Mouse (Mus musculus) erythroblast, embryonic 14.5 days (primary cell): ENCODE results near the gene Adamts16. TPM values are rescaled to one million over a fixed set of nuclear protein-coding genes. Genes with fewer than 3 reads are reported as not detected.

Source experiments
- H3K27me3 ChIP-seq: 2 replicates; pipeline ENCODE4 v1.6.1; 2012; ENCODE audit warnings: inconsistent platforms; ENCODE audit not compliant: control insufficient read depth
- H3K36me3 ChIP-seq: 2 replicates; pipeline ENCODE4 v1.6.1; 2012; ENCODE audit warnings: mild to moderate bottlenecking, inconsistent platforms; ENCODE audit not compliant: control insufficient read depth
- H3K4me1 ChIP-seq: 2 replicates; pipeline ENCODE4 v1.6.1; 2012; ENCODE audit warnings: inconsistent platforms; ENCODE audit not compliant: control insufficient read depth
- H3K4me3 ChIP-seq: replicated peaks from 2 replicates; pipeline ENCODE3; 2012; ENCODE audit warnings: moderate library complexity, mild to moderate bottlenecking, inconsistent platforms
- H3K9me3 ChIP-seq: 2 replicates; pipeline ENCODE4 v1.6.1; 2012; ENCODE audit warnings: low read length, inconsistent platforms, mixed read lengths; ENCODE audit not compliant: control insufficient read depth
- GATA1 ChIP-seq: IDR thresholded peaks from 2 replicates; pipeline ENCODE4 v1.6.1; 2012; ENCODE audit warnings: low read length, inconsistent platforms, mixed read lengths
- TAL1 ChIP-seq: IDR thresholded peaks from 3 replicates; pipeline ENCODE4 v1.6.1; 2012; ENCODE audit warnings: low read length, inconsistent platforms, mixed read lengths
- polyA plus RNA-seq: library from polyadenylated mRNA; stranded (reverse); fragments of >175 nt; gene quantifications from 2 replicates; pipeline ENCODE4 v1.2.3, GENCODE M21; 2012

Adamts16 gene
- polyA plus RNA-seq, 1 experiment = not detected

- Histone ChIP-seq H3K27me3 (no peaks in the 10 kb centered on the region), H3K4me3 (no peak overlapping the region), H3K4me1 (no peaks in the 10 kb centered on the region), H3K9me3 (peaks cover 2% of the 10 kb centered on the region; the same call in 1 of the 2 replicates), H3K36me3 (no peaks in the 10 kb centered on the region)
- TF ChIP-seq GATA1 (no peak), TAL1 (no peak)
Measured at GRCm38 (mm10) chr13:70802849-70803248, 38.8 kb downstream of the Adamts16 start.

DNA sequence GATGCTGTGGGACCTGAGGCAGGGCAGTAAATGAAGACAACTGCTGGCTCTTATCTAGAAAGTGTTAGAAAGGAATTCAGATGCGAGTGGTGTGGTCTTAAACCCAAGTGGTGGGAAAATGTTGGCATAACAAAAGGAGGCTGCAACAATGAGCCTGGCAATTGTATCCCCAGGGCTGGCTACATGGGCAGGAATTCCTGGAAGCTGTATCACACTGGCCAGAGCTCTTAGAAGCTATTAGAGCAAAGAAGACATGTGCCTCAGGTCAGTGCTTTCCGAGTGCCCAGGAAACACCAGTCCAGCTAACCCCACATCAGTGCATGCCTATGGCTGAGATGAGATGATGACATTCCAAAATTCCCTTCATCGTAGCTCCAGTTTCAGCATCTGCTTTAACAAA, 42.3 kb downstream of the Adamts16 start:
- Histone ChIP-seq H3K4me3 (no peak overlapping the region), H3K4me1 (no peaks in the 10 kb centered on the region), H3K9me3 (peaks cover 5% of the 10 kb centered on the region; the same call in 1 of the 2 replicates), H3K36me3 (no peaks in the 10 kb centered on the region), H3K27me3 (no peaks in the 10 kb centered on the region)
- no peak for TF ChIP-seq GATA1
- TF ChIP-seq TAL1 = no peak

DNA sequence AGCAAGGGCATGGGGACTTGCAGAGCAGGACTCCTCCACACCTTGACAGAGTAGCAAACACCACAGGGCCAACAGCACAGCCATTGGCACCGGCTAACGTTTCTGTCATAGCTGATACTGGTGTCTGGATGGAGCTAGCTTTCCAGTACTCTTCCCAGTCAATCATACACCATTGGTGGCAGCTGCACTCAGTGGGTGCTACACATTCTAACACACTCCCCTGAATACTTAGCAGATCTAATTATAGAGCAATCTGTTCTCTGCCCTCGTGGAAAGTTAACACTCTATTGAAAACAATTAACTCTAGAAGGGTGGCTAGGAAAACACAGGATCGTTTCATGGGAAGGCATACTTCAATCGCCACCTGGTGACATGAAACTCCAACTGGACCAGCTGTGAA, 43.2 kb downstream of the Adamts16 start:
- no peaks in the 10 kb centered on the region for H3K36me3 ChIP-seq
- no peaks in the 10 kb centered on the region for H3K27me3 ChIP-seq
- no peaks in the 10 kb centered on the region for H3K4me1 ChIP-seq
- H3K4me3 ChIP-seq = no peak overlapping the region
- TF ChIP-seq GATA1 (no peak), TAL1 (no peak)
- peaks cover 5% of the 10 kb centered on the region; the same call in 1 of the 2 replicates for H3K9me3 ChIP-seq

- Histone ChIP-seq H3K4me1 (no peaks in the 10 kb centered on the region), H3K4me3 (no peak overlapping the region), H3K27me3 (no peaks in the 10 kb centered on the region), H3K9me3 (0 out of 2 replicates have a peak, but pooled peaks cover 2% of the 10 kb centered on the region), H3K36me3 (no peaks in the 10 kb centered on the region)
- no peak for TF ChIP-seq TAL1
- no peak for TF ChIP-seq GATA1
Measured at GRCm38 (mm10) chr13:70794074-70794572, 47.5 kb downstream of the Adamts16 start.

GRCm38 (mm10) chr13:70793660-70794059, 48.0 kb downstream of the Adamts16 start:
- 0 out of 2 replicates have a peak, but pooled peaks cover 2% of the 10 kb centered on the region for H3K9me3 ChIP-seq
- H3K4me1 ChIP-seq = no peaks in the 10 kb centered on the region
- H3K4me3 ChIP-seq = no peak overlapping the region
- H3K27me3 ChIP-seq = no peaks in the 10 kb centered on the region
- TF ChIP-seq GATA1 (no peak), TAL1 (no peak)
- no peaks in the 10 kb centered on the region for H3K36me3 ChIP-seq

DNA sequence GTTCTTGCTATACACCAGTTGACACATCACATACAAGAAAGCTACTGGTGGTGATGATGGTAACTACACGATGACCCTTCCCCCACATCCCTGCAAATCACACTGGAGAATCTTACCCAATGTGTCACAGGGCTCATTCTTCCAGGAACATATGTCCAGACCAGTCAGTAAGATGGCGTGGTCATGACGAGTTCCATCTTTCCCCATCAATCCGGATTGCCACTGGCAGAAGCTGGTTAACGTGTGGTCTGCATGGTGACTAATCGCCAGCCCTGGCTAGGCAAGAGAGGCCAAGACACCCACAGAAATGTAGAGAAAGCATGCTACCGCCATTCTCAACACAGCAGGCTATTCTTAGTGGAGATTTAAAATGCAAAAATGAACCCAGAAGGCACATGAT, 48.7 kb downstream of the Adamts16 start:
- H3K4me1 ChIP-seq = no peaks in the 10 kb centered on the region
- H3K4me3 ChIP-seq = no peak overlapping the region
- no peaks in the 10 kb centered on the region for H3K27me3 ChIP-seq
- TF ChIP-seq TAL1 = no peak
- no peak for TF ChIP-seq GATA1
- H3K36me3 ChIP-seq = no peaks in the 10 kb centered on the region
- H3K9me3 ChIP-seq = 0 out of 2 replicates have a peak, but pooled peaks cover 2% of the 10 kb centered on the region

DNA sequence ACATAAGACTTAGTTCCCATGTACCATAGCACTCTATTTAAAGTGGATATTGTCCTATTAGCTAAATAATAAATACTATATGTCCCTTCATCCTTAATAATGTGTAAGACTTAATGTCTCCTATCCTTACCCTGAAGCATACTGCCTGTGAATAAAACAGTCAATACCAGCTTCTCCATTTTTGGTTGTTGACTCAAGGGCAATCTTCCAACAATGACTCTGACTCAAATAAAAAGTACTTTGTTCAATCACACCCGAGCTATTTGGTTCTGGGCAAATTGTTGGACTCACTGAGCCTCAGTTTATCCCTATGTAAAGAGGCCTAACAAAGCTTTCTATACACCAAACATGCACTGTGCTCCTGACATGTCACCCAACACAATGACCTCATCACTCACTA, 51.8 kb downstream of the Adamts16 start:
- Histone ChIP-seq H3K36me3 (no peaks in the 10 kb centered on the region), H3K4me3 (no peak overlapping the region), H3K4me1 (no peaks in the 10 kb centered on the region), H3K27me3 (no peaks in the 10 kb centered on the region), H3K9me3 (no peaks in the 10 kb centered on the region)
- TF ChIP-seq TAL1 = no peak
- TF ChIP-seq GATA1 = no peak

GRCm38 (mm10) chr13:70789022-70789421, 52.6 kb downstream of the Adamts16 start:
- H3K4me3 ChIP-seq = no peak overlapping the region
- H3K9me3 ChIP-seq = no peaks in the 10 kb centered on the region
- no peaks in the 10 kb centered on the region for H3K27me3 ChIP-seq
- no peaks in the 10 kb centered on the region for H3K36me3 ChIP-seq
- H3K4me1 ChIP-seq = no peaks in the 10 kb centered on the region
- TF ChIP-seq GATA1 (no peak), TAL1 (no peak)

GRCm38 (mm10) chr13:70785078-70785477, 56.5 kb downstream of the Adamts16 start:
- H3K36me3 ChIP-seq = no peaks in the 10 kb centered on the region
- no peak for TF ChIP-seq TAL1
- no peak for TF ChIP-seq GATA1

GRCm38 (mm10) chr13:70784126-70784525, 57.5 kb downstream of the Adamts16 start:
- H3K4me1 ChIP-seq = no peaks in the 10 kb centered on the region
- TF ChIP-seq GATA1 (no peak), TAL1 (no peak)
- no peak overlapping the region for H3K4me3 ChIP-seq
- H3K9me3 ChIP-seq = no peaks in the 10 kb centered on the region
- H3K27me3 ChIP-seq = no peaks in the 10 kb centered on the region
- no peaks in the 10 kb centered on the region for H3K36me3 ChIP-seq

More at GRCm38 (mm10) chr13:70785078-70785477, 56.5 kb downstream of the Adamts16 start:
- no peaks in the 10 kb centered on the region for H3K4me1 ChIP-seq
- no peaks in the 10 kb centered on the region for H3K9me3 ChIP-seq
- H3K27me3 ChIP-seq = no peaks in the 10 kb centered on the region
- no peak overlapping the region for H3K4me3 ChIP-seq
